Mouse (Mus musculus): ENCODE data around the gene Hace1. TPM values are rescaled to one million over a fixed set of nuclear protein-coding genes. Genes with fewer than 3 reads are reported as not detected.

The Hace1 gene
- polyA plus RNA-seq, 1 experiment from 2014 or later = 16.9 TPM

DNA sequence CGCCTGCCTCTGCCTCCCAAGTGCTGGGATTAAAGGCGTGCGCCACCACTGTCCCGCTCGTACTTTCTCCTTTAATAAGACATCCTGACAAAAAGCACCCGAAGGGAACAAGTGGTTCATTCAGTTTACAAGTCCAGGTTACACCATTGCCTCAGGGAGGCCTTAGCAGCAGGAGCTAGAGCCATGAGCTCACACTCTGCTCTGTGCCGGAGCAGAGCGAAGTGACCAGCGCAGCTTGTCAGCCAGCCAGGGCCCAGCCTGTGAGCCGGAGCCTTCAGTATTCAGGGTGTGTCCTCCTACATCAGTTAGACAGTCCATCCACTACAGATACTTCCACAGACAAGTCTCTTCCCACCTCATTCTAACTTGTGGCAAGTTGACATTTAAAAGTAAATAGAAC, 55.0 kb downstream of the Hace1 start:
- no peak overlapping the region for H3K27ac ChIP-seq
- H3K27me3 ChIP-seq (ENCODE audit: insufficient read depth, poor library complexity, severe bottlenecking) = no peaks in the 10 kb centered on the region
- DNase-seq (ENCODE audit: low spot score) = no peak
- no peaks in the 10 kb centered on the region for H3K9me3 ChIP-seq
- H3K4me1 ChIP-seq (replicated peaks) = no peaks in the 10 kb centered on the region
- peaks cover 7% of the 10 kb centered on the region; the same call in 1 of the 2 replicates for H3K36me3 ChIP-seq
- no peak overlapping the region for H3K4me3 ChIP-seq
- WGBS = 93% methylated on average over 10 of the region's 10 CpGs

DNA sequence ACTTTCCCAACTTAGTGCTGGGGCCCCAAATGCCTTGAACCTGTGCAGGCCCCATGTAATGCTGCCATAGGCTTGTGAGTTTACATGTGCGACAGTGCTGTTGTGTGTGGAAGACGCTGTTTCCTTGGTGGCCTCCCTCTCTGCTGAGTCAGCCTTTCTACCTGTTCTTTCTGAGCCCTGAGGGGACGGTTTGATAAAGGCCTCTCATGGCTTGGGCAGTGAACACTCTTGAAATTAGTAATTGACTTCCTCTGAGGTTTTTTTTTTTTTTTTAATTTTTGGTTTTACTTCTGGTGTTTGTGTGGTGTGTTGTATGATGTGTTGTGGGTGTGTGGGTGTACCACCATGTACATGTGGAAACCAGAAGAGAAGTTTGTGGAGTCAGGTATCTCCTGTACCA, 57.6 kb downstream of the Hace1 start:
- 88% methylated on average over 3 of the region's 3 CpGs for WGBS
- H3K9me3 ChIP-seq = no peaks in the 10 kb centered on the region
- no peaks in the 10 kb centered on the region for H3K27me3 ChIP-seq (ENCODE audit: insufficient read depth, poor library complexity, severe bottlenecking)
- DNase-seq (ENCODE audit: low spot score) = no peak
- no peak overlapping the region for H3K27ac ChIP-seq
- peaks cover 13% of the 10 kb centered on the region for H3K36me3 ChIP-seq
- H3K4me1 ChIP-seq (replicated peaks) = no peaks in the 10 kb centered on the region
- no peak overlapping the region for H3K4me3 ChIP-seq

DNA sequence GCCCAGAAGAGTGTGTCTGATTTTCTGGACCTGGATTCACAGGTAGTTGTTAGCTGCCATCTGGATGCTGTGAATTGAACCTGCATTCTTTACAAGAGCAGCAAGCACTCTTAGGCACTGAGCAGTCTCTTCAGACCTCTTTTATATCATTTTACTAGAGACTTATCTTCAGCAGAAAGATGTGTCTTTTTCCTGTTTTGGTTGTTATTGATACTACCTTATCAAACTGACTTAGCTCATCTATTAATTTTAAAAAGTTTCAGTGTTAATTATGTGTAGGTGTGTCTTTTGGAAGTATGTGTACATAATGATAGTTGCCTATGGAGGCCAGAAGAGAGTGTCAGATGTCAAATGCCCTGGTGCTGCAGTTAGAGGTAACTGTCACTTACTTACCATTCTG, 62.1 kb downstream of the Hace1 start:
- no peak for DNase-seq (ENCODE audit: low spot score)
- H3K9me3 ChIP-seq = no peaks in the 10 kb centered on the region
- H3K27ac ChIP-seq = no peak overlapping the region
- no peak overlapping the region for H3K4me3 ChIP-seq
- H3K4me1 ChIP-seq (replicated peaks) = no peaks in the 10 kb centered on the region
- H3K27me3 ChIP-seq (ENCODE audit: insufficient read depth, poor library complexity, severe bottlenecking) = no peaks in the 10 kb centered on the region
- H3K36me3 ChIP-seq = peaks cover 24% of the 10 kb centered on the region

DNA sequence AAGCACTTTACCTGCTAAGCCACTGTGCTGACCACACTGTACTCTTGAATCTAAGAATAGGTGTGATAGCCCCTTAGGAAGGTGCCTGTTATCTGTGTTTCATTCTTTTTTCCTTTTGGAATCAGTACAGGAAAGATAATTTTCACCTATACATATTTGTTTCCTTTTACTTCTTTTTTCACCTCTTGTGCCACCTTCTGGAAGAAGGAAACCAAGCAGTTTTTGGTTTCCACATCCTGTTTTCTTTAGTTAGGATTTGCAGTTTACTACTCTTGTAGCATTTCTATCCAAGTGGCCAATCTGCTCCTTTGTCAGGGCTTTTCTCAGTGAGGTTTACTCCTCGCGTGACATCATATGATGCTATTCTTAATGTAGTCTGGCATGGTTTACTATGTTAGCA, 76.4 kb downstream of the Hace1 start:
- Histone ChIP-seq H3K4me3 (no peak overlapping the region), H3K36me3 (peaks cover 25% of the 10 kb centered on the region), H3K27me3 (ENCODE audit: insufficient read depth, poor library complexity, severe bottlenecking) (no peaks in the 10 kb centered on the region), H3K9me3 (no peaks in the 10 kb centered on the region), H3K27ac (no peak overlapping the region), H3K4me1 (replicated peaks) (0 out of 2 replicates have a peak, but pooled peaks cover 3% of the 10 kb centered on the region)
- 89% methylated on average over 2 of the region's 2 CpGs for WGBS
- no peak for DNase-seq (ENCODE audit: low spot score)

DNA sequence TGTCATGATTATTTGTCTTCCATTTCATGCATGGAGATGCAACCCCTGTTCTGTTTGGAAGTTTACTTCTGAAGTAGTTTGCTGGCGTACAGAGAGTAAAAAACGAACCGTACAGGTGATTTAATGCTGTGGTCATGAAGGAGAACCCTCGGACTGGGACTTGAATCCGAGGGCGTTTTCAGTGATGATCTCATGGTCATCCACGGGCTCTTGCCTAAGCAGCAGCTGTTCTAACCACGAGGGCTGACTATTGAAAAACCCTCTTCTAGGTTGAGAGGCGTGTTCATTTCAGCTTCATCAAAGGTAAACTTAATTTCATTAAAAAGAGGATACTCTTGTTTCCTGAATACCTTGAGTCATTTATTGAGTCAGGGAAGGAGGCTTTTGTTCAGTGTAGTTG, 84.4 kb downstream of the Hace1 start:
- no peak for DNase-seq (ENCODE audit: low spot score)
- Histone ChIP-seq H3K36me3 (peaks cover 30% of the 10 kb centered on the region), H3K4me1 (replicated peaks) (no peaks in the 10 kb centered on the region), H3K27ac (no peak overlapping the region), H3K4me3 (no peak overlapping the region), H3K27me3 (ENCODE audit: insufficient read depth, poor library complexity, severe bottlenecking) (no peaks in the 10 kb centered on the region), H3K9me3 (0 out of 2 replicates have a peak, but pooled peaks cover 5% of the 10 kb centered on the region)
- 94% methylated on average over 9 of the region's 9 CpGs for WGBS

DNA sequence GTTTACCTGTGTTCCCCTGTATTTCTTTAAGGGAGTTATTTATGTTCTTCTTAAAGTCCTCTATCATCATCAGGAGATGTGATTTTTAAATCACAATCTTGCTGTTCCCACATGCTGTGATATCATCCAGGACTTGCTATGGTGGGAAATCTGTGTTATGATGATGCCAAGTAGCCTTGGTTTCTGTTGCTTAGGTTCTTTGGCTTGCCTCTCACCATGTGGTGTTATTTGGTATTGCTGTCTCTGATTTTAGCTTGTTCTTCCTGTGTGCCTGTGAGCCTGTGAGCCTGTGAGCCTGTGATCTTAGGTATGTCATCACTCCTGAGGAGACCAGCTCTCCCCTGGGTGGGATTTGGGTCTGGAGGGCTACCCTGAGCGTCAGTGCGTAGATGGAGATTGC, 90.6 kb downstream of the Hace1 start:
- 93% methylated on average over 2 of the region's 2 CpGs for WGBS
- peaks cover 31% of the 10 kb centered on the region for H3K36me3 ChIP-seq
- H3K4me1 ChIP-seq (replicated peaks) = peaks cover 3% of the 10 kb centered on the region; the same call in 1 of the 2 replicates
- no peak overlapping the region for H3K4me3 ChIP-seq
- H3K27me3 ChIP-seq (ENCODE audit: insufficient read depth, poor library complexity, severe bottlenecking) = no peaks in the 10 kb centered on the region
- no peak overlapping the region for H3K27ac ChIP-seq
- no peak for DNase-seq (ENCODE audit: low spot score)
- 0 out of 2 replicates have a peak, but pooled peaks cover 5% of the 10 kb centered on the region for H3K9me3 ChIP-seq

DNA sequence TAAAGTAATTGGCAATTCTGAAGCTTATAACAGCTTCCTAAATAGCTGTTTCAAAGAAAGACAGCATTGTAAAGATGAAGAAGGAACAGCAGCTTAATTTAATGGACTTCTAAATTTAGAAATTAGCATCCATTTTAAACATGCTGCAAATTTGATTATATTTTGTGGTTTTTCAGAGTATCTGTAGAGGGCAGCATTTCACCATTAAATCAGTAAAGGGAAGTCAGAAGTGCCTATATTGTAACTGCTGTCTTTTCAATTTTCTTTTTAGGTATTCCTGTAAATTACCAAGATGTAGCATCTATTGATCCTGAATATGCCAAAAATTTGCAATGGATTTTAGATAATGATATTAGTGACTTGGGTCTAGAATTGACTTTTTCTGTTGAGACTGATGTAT, 99.2 kb downstream of the Hace1 start:
- no peak for DNase-seq (ENCODE audit: low spot score)
- H3K27me3 ChIP-seq (ENCODE audit: insufficient read depth, poor library complexity, severe bottlenecking) = no peaks in the 10 kb centered on the region
- H3K27ac ChIP-seq = no peak overlapping the region
- H3K9me3 ChIP-seq = no peaks in the 10 kb centered on the region
- peaks cover 25% of the 10 kb centered on the region for H3K36me3 ChIP-seq
- H3K4me1 ChIP-seq (replicated peaks) = peaks cover 3% of the 10 kb centered on the region; the same call in 1 of the 2 replicates
- no peak overlapping the region for H3K4me3 ChIP-seq

DNA sequence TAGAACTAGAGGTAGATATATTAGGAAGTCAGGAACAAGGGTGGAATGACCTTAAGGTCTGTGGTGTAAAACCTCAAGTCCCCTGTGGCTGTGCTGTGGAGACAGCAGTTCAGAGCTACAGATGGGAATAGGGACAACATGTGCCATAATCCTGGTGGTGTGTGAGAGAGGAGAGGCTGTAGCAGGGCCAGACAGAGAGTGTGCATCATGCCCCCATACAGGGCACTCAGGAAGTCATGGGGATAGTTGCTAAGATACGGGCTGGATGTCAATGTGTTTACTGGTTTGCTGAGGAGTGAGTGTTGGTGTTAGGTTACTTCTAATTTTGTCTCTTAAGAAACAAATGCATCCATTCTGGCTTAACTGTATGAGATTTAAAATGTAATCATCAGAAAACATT, 108.6 kb downstream of the Hace1 start:
- WGBS = 69% methylated on average over 1 of the region's 1 CpGs
- H3K27me3 ChIP-seq (ENCODE audit: insufficient read depth, poor library complexity, severe bottlenecking) = no peaks in the 10 kb centered on the region
- DNase-seq (ENCODE audit: low spot score) = no peak
- peaks cover 13% of the 10 kb centered on the region for H3K36me3 ChIP-seq
- no peaks in the 10 kb centered on the region for H3K4me1 ChIP-seq (replicated peaks)
- H3K9me3 ChIP-seq = no peaks in the 10 kb centered on the region
- H3K27ac ChIP-seq = no peak overlapping the region
- H3K4me3 ChIP-seq = no peak overlapping the region

DNA sequence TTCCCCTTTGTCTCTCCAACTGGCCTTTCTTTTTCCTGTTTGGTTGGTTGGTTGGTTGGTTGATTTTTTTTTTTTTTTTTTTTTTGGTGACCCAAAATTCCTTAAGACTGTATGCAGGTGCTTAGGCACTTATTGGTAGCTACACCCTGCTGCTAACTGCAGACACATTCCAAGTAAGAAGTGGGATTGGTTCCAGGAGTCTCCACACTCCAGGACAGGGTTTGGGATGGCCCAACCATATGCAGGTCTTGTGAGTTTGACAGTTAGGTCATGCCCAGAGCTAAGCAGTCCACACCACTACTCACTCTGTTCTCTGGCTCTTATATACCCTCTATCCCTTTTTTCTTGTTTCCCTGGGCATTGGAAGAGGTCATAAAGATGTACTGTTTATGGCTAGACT, 117.3 kb downstream of the Hace1 start:
- Histone ChIP-seq H3K27me3 (ENCODE audit: insufficient read depth, poor library complexity, severe bottlenecking) (no peaks in the 10 kb centered on the region), H3K36me3 (peaks cover 10% of the 10 kb centered on the region; the same call in 1 of the 2 replicates), H3K4me1 (replicated peaks) (no peaks in the 10 kb centered on the region), H3K4me3 (no peak overlapping the region), H3K9me3 (no peaks in the 10 kb centered on the region), H3K27ac (no peak overlapping the region)
- DNase-seq (ENCODE audit: low spot score) = no peak

DNA sequence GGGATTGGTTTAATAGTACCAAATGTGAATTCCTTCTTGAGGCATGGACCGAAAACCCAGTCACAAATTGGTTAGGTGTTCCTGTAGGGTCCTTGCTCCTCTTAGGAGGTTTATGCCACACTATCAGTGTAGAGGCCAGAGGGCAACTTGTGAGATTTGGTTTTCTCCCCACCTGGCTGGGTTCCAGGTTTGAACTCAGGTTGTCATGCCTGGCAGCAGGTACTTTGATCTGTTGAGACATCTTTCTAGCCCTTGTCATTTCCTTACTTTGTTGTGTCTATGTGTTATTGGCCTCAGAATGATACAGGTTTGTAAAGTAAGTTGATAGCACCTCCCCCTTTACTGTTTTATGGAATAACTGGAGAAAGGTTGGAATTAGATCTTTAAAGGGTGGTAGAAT, 117.9 kb downstream of the Hace1 start:
- H3K9me3 ChIP-seq = no peaks in the 10 kb centered on the region
- 95% methylated on average over 1 of the region's 1 CpGs for WGBS
- DNase-seq (ENCODE audit: low spot score) = no peak

DNA sequence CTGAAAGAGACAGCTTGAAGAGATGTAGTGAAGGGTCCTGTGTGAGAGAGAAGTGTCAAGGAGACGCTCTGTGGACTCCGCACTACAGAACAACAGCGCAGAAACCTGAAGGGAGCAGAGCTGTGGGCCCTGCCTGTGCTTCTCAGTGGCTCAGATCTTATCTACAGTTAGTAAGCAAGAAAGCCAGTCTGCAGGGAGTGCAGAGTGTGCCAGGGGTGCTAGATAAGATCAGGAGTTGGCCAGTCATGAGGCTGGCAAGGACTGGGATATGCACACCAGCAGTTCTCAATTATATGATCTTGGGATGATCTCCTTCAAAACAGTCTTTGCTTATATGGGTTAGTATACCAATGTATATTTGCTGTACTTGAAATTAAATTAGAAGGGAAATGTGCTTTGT, 121.3 kb downstream of the Hace1 start:
- Histone ChIP-seq H3K4me3 (no peak overlapping the region), H3K4me1 (replicated peaks) (no peaks in the 10 kb centered on the region), H3K27ac (no peak overlapping the region), H3K9me3 (0 out of 2 replicates have a peak, but pooled peaks cover 2% of the 10 kb centered on the region), H3K27me3 (ENCODE audit: insufficient read depth, poor library complexity, severe bottlenecking) (no peaks in the 10 kb centered on the region), H3K36me3 (peaks cover 22% of the 10 kb centered on the region)
- 79% methylated on average over 3 of the region's 3 CpGs for WGBS
- DNase-seq (ENCODE audit: low spot score) = no peak

More for the DNA sequence above, 117.9 kb downstream of the Hace1 start:
- no peaks in the 10 kb centered on the region for H3K27me3 ChIP-seq (ENCODE audit: insufficient read depth, poor library complexity, severe bottlenecking)
- no peak overlapping the region for H3K27ac ChIP-seq
- H3K36me3 ChIP-seq = peaks cover 10% of the 10 kb centered on the region; the same call in 1 of the 2 replicates
- no peaks in the 10 kb centered on the region for H3K4me1 ChIP-seq (replicated peaks)
- H3K4me3 ChIP-seq = no peak overlapping the region

DNA sequence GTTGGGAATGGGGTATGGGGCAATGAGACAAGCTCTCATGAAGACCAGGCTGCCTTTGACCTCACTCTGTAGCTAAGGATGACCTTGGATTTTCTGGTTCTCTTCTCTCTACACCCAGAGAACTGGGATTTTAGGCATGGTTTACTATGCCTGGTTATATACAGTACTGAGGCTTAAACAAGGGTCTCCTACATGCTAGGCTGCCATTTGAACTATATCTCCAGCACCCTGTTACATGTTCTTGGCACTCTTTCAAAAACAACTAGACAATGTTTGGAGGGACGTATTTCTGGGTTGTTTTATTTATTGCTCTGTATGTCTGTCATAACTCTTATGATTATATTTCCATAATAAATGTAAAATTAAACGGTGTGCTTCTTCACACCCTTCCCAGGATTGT, 129.2 kb downstream of the Hace1 start:
- H3K4me1 ChIP-seq (replicated peaks) = no peaks in the 10 kb centered on the region
- DNase-seq (ENCODE audit: low spot score) = no peak
- WGBS = 93% methylated on average over 2 of the region's 2 CpGs

DNA sequence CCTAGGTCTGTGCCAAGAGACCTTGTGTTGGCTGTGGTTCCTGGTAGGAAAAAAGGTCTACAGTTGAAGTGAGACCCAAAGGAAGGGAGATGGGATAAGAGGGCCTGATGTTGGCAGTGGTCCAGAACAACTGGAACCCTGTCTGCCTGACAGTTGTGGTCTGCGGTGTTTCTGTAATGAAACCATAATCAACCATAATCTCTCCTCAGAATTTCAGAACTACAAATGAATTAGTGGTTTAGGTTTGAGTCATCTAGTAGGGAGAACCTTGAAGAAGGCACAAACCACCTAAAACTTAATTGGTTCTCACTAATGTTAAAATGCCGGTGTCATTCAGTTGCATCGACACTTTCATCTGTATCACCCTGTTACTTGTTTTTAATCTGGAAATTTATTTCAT, 133.2 kb downstream of the Hace1 start:
- no peak for DNase-seq (ENCODE audit: low spot score)
- Histone ChIP-seq H3K36me3 (peaks cover 23% of the 10 kb centered on the region), H3K4me3 (no peak overlapping the region), H3K27ac (no peak overlapping the region), H3K4me1 (replicated peaks) (no peaks in the 10 kb centered on the region), H3K9me3 (no peaks in the 10 kb centered on the region), H3K27me3 (ENCODE audit: insufficient read depth, poor library complexity, severe bottlenecking) (no peaks in the 10 kb centered on the region)
- WGBS = 97% methylated on average over 3 of the region's 3 CpGs

More for the DNA sequence above, 129.2 kb downstream of the Hace1 start:
- H3K27ac ChIP-seq = no peak overlapping the region
- H3K9me3 ChIP-seq = no peaks in the 10 kb centered on the region
- no peaks in the 10 kb centered on the region for H3K27me3 ChIP-seq (ENCODE audit: insufficient read depth, poor library complexity, severe bottlenecking)
- H3K4me3 ChIP-seq = no peak overlapping the region
- H3K36me3 ChIP-seq = peaks cover 10% of the 10 kb centered on the region

DNA sequence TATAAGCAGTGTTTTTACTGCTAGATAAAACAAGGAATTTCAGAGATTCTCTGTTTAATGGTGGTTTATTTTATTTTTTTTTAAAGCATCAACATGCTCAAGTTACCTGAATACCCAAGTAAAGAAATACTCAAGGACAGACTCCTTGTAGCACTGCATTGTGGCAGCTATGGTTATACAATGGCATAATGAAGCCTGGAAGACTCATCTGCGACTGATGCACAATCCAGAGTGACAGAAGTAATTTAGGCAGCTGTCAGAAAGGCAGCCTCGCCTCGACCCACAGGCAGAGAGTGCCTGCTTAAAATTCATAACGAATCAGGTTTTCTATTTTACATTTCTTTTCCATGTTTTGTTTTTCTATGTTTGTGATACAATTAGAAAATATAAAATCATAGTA, 133.7 kb downstream of the Hace1 start:
- 60% methylated on average over 4 of the region's 4 CpGs for WGBS
- Histone ChIP-seq H3K9me3 (no peaks in the 10 kb centered on the region), H3K27ac (no peak overlapping the region), H3K4me3 (no peak overlapping the region), H3K27me3 (ENCODE audit: insufficient read depth, poor library complexity, severe bottlenecking) (no peaks in the 10 kb centered on the region), H3K4me1 (replicated peaks) (no peaks in the 10 kb centered on the region), H3K36me3 (peaks cover 25% of the 10 kb centered on the region)
- DNase-seq (ENCODE audit: low spot score) = no peak

All from hindbrain, embryonic 10.5 days (tissue).